Mouse (Mus musculus) cortical plate, adult 2 months (tissue): ENCODE results near the gene Slc7a14.

ENCODE experiments used
- CTCF ChIP-seq: fragments of 200-500 bp; IDR thresholded peaks from 2 replicates; pipeline ENCODE4 v1.5.1; 2011; ENCODE audit warnings: mild to moderate bottlenecking, control low read depth, low read length; ENCODE audit not compliant: insufficient read depth; ENCODE audit errors: extremely low read depth
- POLR2A ChIP-seq: fragments of 200-500 bp; IDR thresholded peaks from 2 replicates; pipeline ENCODE4 v1.6.1; 2011; ENCODE audit warnings: mild to moderate bottlenecking, low read length, control low read depth; ENCODE audit not compliant: insufficient read depth; ENCODE audit errors: extremely low read depth

DNA sequence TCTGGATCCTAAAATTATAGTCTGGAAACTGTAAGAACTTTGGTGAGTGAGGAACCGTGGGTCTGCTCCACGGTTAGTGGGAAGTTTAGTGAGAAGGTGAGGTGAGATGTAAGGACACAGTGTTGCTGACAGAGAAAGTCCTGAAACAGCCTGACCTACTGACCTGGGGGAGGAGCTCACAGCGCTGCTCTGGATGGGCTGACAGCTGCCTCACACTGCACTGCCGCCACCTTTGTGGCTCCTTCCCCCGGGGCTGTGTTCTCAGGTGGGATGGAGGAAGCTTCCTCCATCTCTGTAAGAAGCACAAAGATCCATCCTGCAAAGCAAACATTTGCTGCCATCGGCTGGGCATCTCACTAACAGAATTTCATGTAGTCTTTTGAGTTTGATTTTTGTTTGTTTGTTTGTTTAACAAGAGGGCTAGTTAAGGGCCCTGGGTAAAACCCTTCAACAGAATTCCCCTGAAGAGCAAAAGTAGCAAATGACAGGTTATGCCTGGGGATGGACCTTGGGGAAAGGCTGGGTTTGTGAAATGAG, 101.7 kb downstream of the Slc7a14 start:
- TF ChIP-seq CTCF, result no peak
- TF ChIP-seq POLR2A, result no peak
